Mouse (Mus musculus) adrenal gland, postnatal 14 days (tissue): ENCODE measurements around the gene Zbtb1. TPM values are rescaled to one million over a fixed set of nuclear protein-coding genes. Genes with fewer than 3 reads are reported as not detected.

Experiments used
- DNase-seq: peaks from one replicate; pipeline ENCODE4 v3.0.0; 2021; ENCODE audit warnings: mixed read lengths
- total RNA-seq: library from RNA; stranded (reverse); gene quantifications from 2 replicates; pipeline ENCODE4 v1.2.3, GENCODE M21; 2021

The Zbtb1 gene
- total RNA-seq, 1 experiment from 2014 or later, result 6.4 TPM

DNA sequence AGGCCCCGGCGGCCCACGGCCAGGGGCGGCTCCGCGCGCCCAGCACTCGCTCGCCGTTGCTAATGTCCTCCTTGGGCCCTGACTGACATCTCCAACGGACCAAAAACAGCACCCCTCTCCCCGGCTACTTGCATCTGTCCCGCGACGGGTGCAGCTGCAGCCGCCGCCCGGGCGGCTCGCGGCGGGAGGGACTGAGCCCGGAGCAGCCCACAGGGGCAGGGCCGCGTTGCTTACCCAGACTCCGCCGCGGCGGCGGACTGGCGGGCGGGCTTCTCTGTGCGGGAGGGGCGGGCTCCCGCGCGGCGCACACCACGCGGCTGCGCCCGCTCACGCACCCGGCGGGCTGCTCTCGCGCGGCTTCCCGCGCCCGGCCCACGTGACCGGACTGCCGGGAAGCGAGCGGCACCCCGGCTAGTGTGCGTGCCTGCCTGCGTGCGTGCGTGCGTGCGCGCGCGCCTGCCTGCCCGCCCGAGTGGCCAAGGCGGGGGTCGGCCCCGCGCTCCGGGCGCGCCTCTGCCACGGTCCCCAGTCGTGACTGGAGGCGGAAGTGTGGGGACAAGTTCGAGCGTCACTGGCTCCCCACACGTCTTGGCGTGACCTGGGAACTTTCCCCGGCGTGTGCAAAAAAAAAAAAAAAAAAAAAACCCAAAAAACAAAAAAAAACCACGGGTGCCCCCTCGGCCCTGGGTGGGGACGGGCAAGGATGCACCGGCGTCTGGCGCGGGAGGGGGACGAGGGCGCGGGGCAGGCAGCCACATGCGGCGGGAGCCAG, 674 bp upstream of the Zbtb1 start, which contains the start of gene Zbtb25:
TSS of gene Zbtb25 (minus strand) at position 397 of the 772 bp plus-strand sequence.
- peak; percentile 94 for DNase-seq

DNA sequence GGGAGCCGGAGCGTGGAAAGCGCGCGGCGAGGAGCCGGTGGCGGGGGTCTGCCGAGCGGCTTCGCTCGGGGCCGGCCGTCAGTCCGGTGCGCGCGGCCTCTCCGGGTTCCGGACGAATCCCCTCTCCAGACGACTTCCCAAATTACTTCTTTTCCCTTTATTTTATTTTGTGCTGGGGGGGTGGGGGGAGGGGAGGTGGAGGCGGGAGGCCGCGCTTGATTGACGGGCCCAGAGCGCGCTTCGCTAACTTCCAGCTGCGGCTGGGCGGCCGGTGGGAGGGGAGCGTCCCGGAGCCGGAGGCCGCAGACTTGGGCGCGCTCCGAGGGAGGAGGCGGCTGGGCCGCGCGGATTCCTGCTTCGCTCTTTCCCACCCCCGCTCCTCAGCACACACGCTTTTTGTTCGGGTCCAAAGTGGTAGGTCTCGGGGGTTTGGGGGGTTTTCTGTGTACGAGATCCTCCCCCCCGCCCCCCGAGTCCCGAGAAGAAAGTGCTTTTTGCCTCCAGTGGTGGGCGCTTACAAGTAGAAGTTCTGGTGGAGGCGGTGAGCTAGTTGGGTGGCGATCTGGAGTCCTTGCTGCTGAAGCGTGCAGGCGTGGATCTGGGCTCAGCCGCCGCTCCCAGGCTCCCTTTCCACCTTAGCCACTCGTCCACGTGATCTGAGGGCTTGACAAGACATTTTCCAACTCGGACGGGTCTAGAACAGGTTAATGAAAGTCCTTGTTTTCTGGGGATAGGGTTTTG, 935 bp downstream of the Zbtb1 start:
- peak; percentile 91 for DNase-seq

DNA sequence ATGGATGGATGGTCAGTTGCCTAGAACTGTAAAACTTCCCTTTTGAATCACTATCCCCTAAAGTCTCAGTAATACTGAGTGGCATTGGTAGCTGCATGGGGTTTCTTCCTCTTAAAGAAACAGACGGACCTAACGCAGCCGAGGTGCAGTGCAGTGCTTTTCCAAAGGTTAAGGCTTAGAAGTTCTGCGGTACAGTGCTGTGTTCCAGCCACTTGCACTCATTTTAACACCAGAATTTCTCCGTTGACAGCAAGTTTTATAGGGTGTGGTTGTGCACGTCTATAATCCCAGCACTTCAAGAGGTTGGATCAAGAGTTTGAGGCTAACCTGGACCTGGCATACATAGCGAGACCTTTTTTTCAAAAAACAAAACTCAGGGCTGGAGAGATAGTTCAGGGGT, 2.0 kb downstream of the Zbtb1 start:
- DNase-seq, result no peak

DNA sequence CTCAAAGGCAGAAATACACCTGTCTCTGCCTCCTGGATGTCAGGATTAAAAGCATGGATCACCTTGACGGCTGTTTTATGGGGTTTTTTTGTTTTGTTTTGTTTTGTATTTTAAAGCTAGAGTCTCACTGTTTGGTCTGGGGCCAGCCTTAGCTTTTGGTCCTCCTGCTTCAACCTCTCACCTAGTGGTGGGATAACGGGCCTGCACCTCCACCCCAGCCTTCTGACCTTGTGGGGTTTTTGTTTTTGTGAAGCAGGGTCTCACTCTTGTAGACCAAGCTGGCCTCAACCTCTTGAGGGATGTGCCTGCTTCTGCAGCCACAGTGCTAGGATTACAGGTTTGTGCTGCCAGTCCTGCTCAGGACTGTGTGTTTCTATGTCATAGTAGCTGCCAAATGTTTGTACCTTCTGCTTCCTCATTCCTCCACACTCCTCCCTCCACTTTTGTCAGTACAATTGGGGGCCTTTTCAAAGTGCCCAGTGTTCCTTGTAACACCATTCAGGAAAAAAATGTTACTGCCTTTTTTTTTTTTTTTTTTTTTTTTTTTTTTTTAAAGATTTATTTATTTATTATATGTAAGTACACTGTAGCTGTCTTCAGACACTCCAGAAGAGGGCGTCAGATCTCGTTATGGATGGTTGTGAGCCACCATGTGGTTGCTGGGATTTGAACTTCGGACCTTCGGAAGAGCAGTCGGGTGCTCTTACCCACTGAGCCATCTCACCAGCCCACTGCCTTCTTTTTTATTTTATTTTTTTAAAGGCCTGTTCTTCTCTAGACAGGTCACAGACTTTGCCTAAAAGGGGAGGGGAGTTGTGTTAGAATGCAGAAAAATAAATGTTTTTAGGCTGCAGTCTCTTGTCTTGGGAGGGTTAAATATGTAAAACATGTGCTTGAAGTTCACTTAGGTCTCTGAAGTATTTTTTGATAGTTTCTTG, 3.1 kb downstream of the Zbtb1 start:
- DNase-seq, result peak; percentile 18

DNA sequence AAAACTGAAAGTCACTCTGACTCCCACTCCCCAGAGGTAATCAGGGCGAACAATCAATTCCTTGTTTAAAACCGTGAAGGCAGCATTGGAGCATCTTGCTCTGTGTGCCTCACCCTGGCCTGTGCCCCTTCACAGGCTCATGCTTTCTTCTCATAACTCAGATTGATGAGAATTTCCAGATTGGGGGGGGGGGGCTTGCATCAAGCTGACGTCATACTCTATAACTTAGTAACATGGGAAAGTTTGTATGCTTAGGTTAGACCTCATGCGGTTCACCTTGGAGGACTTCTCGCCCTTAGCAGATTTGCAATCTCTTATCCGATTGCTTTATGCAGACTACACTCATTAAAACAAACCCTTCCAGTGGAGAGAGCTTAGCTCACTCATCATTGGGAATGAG, 3.9 kb downstream of the Zbtb1 start:
- no peak for DNase-seq

DNA sequence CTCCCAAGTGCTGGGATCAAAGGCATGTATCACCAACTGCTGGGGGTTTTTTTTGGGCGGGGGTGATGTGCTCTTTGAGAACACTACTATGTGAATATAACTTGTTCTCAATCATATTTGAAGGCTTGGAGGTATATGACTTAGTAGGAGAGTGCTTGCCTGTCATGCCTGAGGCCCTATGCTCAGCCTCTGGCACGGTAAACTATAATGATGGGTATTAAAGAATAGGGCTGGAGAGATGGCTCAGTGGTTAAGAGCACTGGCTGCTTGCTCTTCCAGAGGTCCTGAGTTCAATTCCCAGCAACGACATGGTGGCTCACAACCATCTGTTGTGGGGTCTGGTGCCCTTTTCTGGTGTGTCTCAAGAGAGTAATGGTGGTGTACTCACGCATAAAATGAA, 4.8 kb downstream of the Zbtb1 start:
- no peak for DNase-seq

DNA sequence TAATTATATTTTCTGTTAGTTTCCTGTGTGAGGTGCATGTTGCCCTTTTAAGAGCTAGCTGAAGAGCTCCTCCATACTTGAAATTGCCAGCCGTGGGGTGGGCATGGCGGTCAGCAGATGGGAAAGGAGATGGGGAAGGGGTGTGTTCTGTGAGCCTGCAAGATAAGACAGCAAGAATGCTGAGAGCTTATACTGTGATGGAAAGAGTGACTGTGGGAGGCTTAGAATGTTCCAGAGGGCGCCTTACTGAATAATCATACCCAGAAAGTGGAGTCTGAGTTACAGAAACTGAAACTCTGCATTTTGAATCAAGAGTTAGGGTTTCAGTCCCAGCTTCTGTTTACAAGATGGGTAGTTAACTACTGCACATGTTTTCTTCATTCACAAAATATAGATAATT, 5.4 kb downstream of the Zbtb1 start:
- DNase-seq, result no peak

DNA sequence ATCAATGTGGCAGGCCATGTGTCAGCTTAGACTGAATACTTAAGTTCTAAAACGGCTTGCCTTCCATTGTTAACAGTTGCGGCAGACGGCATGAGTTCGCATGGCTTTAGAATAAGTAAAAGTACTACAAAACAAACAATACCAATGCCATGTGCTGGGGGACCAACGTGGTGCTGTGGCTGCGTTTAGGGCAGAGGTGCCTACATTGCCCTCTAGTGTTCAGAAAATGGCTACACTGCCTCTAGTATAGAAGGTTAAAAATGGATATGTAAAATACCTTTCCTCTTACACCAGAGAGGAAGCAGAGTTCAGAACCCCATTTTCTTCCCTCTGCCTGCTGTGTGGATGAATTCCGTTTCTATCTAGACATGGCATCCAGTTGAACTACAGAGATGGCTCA, 6.6 kb downstream of the Zbtb1 start:
- peak; percentile 44 for DNase-seq

DNA sequence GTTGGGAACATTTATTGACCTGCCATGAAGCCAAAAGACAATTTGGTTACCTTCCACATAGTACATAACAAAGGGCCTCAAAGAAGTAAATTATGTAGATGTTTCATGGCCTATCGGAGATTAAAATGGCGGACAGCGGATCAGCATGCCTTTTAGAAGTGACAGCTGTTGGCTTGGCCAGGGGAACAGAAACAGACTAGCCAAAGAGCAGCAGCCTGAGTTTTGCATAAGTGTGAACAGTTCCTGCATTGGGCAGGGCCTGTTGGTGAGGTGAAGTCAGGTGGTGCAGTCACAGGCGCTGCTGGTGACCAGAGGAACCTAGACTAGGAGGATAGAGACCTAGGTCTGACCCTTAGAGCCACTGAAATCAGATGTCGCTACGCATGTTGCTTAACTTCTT, 7.0 kb downstream of the Zbtb1 start:
- DNase-seq, result no peak

DNA sequence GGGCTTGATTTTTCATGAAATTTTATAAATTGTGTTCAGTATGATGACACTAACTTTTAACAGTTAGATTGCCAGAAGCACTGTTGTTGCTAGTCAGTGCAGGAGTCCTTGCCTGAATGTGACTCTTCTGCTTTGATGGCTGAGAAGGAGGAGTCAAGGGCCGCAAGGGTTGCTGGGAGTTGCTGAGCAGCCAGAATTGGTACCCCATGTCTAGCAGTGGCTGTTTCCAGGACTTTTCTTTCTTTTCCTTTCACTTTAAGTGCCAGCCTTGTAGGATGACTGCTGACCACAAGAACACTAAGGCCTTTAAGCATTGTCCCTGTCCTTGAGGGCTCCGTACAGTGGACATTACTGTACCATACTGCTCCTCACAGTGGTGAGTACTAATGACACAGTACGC, 7.7 kb downstream of the Zbtb1 start:
- peak; percentile 68 for DNase-seq

DNA sequence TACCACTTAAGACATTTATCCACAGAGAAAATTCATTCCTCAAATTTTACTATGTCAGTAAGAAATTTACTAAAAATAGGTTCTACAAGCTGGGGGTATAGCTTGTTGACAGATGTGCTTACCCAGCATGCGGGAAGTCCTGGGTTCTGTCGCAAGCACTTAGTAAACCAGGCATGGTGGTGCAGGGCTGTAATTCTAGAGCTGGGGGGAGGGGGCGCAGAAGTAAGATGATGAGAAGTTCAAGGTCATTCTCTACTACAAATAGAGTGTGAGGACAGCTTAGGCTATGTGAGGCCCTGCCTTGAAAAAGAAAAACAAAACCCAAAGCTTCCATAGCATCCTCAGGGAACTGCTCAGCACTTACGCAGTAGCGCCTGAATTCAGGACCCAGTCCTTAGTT, 8.5 kb downstream of the Zbtb1 start:
- DNase-seq, result no peak

DNA sequence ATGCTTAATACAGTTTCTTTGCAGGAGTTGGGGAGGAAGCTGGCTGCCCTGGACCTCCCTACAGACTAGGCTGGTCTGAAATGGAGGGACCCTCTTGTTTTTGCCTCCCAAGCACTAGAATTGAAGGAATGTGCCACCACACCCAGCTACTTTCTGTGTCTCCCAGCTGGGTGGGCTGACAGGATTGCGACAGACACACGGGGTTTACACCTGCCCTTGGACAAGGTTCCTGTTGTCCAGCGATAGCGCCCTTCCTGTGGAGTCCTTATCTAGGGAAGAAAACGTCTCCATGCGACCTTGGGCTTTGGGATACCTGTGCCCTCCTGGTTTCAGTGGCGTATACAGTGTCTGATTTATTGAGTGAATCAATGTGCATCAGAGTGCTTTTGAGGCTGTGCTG, 10.1 kb downstream of the Zbtb1 start:
- DNase-seq, result no peak

DNA sequence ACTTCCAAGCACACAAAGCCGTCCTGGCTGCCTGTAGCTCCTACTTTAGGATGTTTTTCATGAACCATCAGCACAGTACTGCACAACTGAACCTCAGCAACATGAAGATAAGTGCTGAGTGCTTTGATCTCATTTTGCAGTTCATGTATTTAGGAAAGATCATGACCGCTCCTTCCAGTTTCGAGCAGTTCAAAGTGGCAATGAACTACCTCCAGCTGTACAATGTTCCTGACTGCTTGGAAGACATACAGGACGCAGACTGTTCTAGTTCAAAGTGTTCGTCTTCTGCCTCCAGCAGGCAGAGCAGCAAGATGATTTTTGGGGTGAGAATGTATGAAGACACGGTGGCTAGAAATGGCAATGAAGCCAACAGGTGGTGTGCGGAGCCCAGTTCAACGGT, 15.3 kb downstream of the Zbtb1 start:
- no peak for DNase-seq

DNA sequence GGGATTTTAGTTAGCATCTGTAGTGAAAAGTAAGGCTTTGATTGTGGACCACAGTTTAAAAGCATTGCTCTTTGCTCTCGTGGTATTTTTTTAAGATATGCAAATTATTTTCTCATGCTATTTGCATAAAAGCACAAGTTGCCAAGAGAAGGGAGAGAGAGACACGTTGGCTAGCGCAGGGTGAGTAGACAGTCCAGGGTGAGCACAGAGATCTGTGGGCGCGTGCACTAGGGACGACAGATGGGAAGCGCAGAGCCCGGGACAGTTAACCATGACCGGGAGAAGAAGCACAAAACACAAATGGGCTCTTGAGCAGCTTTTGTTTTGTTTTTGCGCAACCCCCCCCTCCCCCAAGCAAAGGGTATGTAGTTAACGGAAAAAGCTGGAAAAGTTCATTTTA, 18.7 kb downstream of the Zbtb1 start:
- DNase-seq, result no peak

DNA sequence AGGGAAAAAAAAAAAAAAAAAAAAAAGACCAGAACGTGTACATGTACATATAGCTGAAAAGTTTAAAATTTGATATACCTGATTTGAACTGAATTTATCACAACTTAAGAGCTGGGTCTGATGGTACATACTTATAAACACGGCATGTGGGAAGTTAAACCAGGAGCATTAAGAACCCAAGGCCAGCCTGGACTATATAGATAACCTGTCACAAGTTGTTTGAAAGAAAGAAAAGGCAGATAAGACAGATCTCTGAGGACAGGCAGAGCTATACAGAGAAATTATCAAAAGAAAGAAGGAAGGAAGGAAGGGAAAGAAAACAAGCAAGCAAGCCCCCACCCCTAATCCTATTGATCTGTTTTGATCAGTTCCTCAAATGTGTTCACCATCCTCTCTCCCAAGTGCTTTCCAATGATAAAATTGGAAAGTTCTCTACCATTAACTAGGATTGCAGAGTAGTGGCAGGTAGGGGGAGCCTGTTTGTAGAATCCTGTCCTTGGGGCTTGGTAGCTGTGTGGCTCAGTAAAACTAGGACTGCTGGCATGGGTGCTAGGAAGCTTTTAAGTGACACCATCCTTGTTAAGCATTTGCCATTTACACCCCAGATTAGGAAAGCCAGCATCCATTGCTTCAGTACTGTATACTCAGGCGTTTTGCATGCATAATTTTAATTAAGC, 21.7 kb downstream of the Zbtb1 start:
- DNase-seq, result no peak

DNA sequence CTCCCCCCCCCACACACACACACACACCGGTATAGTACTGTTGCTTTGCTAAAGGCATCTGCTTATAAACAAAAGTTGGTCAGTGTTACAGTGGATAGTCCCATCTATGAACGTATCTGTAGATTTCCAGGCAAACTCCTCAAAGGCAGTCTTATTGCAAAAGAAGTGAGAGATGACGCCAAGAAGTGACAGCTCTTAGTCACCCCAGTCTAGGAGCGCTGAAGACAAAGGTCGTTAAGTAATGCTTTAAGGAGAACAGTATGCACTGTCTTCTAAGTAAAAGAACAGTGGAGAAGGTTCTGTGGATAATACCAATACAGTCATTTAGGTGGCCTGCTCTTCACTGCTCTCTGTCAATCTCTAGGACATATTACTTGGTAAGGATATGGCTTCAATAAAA, 22.9 kb downstream of the Zbtb1 start:
- DNase-seq, result no peak

DNA sequence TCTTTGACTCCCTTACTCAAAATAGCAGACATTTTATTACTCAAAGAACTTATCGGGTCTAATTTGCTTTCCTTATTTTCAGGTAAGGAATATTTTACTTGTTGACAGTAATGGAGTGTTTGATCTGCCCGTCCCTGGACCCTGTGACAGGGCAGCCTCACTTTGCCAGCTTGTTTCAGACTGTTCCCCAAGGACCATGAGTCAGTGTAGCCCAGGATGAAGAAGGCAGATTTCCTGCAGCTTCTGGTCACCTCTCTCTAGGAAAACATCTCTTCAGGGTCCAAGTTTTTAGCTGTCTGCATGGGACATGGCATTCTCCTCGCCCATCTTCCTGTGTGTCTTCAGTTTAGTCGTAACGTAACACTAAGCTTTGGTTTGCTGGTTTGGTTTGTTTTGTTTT, 27.2 kb downstream of the Zbtb1 start:
- no peak for DNase-seq

DNA sequence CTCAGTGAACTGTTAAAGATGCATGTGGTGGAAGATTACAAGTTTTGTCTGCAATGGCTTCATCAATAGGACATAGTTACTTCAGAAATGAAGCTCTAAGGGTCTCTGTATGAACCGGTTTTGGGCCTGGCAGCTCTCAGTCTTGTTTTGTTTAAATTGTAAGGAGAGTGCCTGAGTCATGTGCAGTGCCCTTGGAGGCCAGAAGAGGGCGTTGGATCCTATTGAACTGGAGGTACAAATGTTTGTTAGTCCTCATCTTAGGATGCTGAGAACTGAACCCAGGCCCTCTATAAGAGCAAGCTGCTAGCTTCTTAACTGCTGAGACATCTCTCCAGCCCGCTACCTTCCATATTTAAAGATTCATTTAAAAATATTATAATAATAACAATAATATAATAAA, 31.6 kb downstream of the Zbtb1 start:
- no peak for DNase-seq

DNA sequence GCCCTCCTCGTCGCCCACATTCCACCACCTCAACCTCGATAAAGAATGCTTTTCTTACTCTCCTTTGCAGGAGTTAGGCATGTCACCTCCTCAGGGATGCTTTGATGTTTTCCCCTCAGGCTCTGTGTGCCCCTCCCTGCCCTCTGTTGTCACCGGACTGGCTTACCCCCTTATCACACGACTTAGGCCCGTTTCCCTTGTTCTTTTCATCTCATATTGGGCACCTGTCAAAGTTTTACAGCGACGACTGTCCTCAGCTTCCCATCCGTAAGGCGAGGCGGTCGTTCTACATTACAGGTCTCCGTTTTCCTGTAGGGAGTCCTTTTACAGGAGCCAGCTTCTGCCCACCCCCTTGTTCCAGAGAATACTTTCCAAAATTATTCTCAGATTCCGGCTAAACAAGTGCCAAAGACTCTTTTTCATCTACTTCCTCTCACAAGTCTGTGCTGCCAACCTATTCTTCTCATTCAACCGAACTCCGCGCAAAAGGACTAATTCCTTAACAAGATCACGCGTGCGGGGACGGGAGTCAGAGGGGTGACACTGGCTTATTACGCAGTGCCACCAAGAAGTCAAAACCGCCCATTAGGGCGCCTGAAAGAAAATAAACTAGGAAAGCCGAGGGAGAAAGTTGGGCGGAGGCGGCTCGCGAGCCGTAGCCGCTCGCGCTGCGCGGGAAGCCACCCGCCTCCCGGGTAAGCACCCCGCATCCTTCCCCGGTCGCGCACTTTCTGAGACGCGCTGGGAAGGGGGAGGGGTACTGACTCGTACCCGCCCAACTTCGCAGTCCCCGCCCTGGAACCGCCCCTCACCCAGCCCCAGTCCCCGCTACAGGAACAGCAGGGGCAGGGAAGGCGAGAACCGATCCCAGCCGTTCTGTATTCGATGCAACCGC, 33.2 kb downstream of the Zbtb1 start:
- DNase-seq, result peak; percentile 94

DNA sequence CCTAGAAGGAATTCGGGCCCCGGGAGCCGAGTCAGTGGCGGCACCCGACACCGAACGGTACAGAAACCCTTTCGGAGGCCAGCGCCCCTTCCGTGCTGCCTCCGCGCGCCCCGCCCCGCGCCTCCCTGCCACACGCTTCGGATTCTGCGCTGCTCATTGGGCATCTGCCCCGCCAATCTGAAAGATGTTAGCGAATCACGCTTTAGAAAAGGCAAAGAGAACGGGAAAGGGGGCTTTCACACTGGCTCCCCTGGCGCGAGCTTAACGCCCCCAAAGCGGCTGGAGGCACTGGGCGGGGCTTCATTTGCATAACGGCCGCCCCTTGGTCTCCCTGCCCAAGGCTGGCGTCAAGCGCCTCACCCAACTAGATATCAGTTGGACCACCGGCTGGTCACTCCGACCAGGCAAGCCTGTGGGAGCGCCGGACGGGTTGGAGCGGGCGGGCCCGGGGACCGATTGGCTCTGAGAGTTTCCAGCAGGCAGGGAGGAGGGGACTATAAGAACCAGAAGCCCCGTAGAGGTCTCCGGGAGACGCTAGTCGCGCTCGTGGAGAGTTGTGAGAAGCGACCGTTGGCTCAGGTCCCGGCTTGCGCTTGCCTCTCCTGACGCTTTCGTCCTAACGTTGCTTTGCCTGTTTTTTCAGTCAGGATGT, 33.9 kb downstream of the Zbtb1 start, which contains the start of gene Hspa2:
TSS of gene Hspa2 (plus strand) at position 291 of the 652 bp plus-strand sequence.
- peak; percentile 99 for DNase-seq

DNA sequence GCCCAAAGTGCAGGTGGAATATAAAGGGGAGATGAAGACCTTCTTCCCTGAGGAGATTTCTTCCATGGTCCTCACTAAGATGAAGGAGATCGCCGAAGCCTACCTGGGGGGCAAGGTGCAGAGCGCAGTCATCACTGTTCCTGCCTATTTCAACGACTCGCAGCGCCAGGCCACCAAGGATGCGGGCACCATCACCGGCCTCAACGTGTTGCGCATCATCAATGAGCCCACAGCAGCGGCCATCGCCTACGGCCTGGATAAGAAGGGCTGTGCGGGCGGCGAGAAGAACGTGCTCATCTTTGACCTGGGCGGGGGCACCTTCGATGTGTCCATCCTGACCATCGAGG, 34.7 kb downstream of the Zbtb1 start:
- no peak for DNase-seq
